Mouse (Mus musculus) gastrocnemius, postnatal 14 days (tissue): Measurements from ENCODE around the gene Stat5b. TPM values are rescaled to one million over a fixed set of nuclear protein-coding genes. Genes with fewer than 3 reads are reported as not detected.

ENCODE experiments used
- DNase-seq: peaks from one replicate; pipeline ENCODE4 v3.0.0; 2021; ENCODE audit warnings: mixed read lengths
- intact Hi-C: fragments of 180-260 bp; cut with DNase I; formaldehyde crosslinking; loops from one replicate; pipeline ENCODE4 v1.15.1; 2025; ENCODE audit warnings: low total_unique reads
- total RNA-seq, 2 experiments: library from RNA; stranded (reverse); gene quantifications; 2 replicates each; pipeline ENCODE4 v1.2.3; 2021

Stat5b gene
- total RNA-seq, 2 experiments from 2014 or later = 100.0 to 110 TPM

DNA sequence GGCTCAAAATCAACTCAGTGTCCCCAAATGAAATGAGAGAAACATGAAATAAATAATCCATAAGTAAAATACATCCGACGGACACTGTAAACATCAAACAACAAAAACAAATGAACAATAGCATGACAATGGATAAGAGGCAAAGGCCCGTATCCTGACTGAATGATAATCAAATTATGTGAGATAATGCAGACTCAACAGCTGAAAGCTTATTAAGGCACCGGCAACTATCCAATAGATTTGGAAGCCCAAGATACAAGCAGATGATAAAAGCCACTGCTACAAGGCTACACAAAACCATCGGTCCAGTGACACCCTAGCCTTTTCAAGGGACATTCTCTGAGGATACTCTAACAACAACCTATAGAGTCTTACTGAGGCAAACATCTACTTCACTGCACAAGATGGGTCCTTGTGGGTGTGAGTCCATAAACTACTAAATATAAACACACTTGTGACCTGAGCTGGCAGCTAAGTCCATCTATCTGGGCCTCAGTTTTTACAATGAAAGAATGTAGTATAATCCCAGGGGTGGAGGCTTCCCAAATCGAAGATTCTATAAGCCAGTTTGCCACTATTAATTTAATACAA, 1.6 kb downstream of the Stat5b start:
- intact Hi-C loops = no loop called here
- DNase-seq = no peak

DNA sequence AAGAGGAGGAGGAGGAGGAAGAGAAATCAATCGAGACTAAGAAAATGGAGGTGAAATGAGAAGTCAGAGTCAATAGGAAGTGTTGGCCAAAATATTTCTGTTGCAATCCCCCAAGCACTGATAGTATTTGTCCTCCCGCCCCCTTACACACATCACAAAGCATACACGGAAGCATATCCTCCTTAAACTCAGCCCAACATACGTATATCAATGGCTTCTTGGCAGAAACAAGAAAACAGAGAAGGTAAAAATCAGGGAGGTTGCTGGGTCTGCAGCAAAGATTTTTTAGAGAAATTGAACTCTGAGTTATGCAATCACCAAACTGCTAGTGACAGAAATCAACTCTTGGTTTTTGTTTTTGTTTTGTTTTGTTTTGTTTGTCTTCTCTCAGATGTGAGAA, 2.4 kb downstream of the Stat5b start:
- intact Hi-C loops = no loop called here

DNA sequence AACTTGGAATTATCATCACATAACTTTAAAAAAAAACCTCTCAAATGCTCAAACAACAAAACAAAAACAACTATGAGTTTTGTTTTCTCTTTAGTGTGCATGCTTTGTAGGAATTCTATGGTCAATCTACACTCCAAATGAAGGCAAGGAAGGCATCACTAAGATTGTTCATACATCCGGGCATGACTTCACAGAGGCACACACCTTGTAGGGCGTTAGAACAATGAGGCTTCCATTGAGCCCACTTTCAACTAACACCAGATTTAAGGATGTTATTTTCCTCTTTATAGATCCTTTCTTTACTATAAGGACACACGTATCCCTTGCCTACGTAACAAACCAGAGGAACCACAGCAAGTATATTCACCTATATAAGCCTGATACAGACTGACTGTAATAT, 3.0 kb downstream of the Stat5b start:
- intact Hi-C loops = no loop called here
- no peak for DNase-seq

More for the DNA sequence above, 2.4 kb downstream of the Stat5b start:
- DNase-seq = no peak

DNA sequence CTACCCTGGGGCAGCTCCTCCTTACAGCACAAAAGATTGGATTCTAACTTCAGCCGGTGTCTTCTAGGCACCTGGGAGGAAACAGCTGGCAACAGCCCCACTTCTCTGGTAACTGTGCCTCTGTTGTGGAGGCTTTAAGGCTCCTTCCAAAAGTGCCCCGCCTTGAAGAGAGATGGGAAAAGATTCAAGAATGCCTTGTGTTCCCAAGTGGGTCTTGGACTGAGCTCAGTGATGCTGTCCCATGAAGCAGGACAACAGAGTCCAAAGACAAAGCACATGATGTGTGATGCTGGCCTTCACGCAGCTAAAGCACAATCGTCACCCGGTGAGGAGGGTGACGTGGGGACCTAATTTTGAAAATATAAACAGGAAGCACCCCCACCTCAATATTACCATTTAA, 4.7 kb downstream of the Stat5b start:
- no peak for DNase-seq
- intact Hi-C loops = no loop called here

DNA sequence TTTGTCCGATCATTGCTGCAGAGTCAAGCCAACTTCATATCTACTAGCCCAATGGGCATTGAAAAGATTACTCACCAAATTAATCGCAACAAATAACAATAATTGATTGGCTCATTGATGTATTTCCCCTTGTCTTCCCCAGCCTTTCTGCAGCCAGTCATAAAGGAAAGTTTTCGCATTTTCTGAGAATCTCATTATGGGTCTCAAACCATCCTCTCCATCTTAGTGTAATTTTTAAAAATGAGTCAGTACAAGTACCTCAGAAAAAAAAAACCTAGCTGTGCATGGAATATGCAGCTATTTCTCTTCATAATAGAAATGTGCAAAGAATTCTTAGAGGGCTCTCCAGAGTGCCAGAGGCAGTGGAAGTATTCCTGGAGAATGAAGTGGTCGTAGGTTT, 6.4 kb downstream of the Stat5b start:
- intact Hi-C loops = no loop called here
- DNase-seq = no peak

DNA sequence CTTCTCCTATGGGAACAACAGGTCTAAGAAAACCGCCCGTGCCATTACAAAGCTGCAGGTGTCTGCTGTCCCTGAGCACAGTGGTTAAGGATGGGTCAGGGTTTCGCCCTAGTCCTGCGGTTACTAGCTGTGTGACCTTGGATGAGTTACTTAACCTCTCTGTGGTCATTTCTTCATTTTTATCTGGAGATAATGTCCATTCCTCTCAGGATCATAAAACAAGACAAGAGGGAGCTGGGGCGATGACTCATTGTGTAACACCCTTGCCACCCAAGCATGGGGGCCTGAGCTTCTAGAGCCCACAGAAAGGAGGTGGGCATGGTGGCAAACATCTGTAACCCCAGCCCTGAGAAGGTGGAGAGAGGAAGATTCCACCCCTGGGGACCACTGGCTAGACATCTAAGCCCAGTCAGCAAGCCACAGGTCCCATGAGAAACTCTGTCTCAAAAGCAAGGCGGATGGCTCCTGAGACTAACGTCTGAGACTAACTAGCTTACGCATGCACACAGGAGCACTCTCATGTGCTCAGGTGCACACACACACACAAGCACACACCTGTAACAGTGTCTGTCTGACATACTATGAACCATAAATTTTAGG, 7.4 kb downstream of the Stat5b start:
- intact Hi-C loops = no loop called here
- DNase-seq = no peak

DNA sequence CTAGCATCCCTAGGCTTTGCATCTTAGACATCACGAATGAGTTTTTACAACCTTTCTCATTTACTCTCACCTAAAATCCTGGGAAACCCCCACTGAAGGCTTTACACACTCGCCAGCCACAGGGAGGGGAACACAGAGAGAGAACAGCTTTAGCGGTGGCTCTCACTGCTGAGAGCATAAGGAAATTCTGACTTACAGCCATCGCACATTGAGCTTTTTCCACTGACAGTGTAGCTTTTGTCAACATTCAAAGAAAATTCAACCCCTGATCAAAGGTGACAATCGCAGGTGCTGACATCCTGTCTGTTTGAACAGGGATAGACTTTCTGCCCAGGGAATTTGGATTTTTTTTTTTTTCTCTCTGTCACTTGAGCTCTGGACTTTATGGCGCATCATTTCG, 8.5 kb downstream of the Stat5b start:
- no peak for DNase-seq
- intact Hi-C loops = no loop called here

DNA sequence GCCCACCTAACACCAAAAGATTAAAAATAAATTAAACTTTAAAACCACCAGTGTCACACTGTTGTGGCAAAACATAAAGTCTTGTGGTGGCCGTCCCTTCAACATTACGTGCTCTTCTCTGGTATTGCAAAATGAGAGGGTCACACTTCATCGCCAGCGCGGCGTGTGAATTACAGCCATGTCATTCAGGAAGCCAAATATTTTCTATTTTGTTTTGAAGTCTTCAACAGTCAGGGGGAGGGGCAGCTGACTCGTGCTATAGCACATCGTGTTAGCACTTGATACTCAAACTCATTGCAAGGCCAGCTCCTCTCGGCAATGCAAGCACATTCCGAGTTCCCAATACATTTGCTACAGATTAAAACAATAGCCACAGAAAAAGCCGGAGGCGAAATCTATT, 9.7 kb downstream of the Stat5b start:
- intact Hi-C loops = no loop called here
- DNase-seq = no peak

DNA sequence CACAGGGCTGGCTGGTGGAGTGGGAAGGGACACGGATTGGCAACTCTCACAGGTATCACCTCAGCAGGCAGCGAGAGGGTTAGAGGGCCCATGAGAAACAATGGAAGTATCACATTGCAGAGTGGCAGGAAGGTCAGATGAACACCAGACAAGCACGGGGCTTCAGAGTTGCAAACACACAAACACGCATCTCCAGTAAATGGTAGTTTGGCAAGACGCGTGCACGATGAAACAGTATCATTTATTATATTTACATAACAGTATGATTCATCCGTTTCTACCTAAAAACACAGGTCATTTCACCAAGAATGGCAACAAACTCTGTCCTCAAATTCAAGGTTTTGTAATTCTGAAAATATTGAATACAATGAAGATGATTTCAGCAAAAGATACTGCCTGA, 11.0 kb downstream of the Stat5b start:
- intact Hi-C loops = no loop called here
- no peak for DNase-seq

DNA sequence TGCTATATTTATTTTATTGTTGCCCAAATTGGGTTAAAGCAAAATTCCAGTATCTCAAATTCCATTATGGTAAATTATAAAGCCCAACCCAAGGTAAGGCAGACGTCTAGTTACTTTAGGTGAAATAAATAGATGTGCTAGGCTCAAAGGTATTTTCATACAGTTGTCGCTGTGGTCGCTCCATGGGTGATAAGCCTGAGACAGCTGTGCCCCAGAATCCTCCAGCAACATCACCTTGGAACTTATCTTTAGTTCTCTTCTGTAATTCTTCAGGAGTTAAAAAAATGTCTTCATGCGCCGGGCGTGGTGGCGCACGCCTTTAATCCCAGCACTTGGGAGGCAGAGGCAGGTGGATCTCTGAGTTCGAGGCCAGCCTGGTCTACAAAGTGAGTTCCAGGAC, 11.6 kb downstream of the Stat5b start:
- DNase-seq = no peak
- intact Hi-C loops = no loop called here

DNA sequence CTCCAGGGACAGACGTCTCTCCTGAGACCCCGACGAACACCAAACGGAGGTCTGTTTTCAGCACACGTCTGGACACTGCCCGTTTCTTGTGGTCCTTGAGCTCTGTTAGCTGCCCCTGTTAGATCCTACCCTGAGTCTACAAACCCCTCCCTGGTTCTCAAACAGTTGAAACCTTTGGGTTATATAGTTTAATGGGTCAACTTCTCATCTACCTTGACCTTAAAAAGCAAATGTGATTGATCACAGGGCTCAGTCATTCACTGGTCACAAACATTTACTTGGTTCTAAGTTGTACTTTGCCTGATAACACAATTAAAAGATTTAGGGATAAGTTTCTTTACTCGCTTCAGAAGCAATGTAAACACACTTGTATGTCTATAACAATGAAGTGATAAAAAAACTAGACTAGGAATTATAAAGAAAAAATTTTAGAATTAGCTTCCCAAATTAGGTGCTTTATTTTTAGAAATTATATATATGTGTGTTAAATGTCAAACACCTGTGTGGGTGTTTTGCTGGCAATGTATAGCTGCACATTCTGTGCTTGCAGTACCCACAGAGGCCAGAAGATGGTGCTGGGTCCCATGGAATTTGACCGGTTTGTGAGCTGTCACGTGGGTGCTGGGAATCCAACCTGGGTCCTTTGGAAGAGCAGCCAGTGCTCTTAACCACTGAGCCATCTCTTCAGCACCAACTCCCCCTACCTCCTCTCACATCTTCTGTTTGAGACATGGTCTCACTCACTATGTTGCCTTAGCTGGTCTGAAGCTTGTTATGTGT, 13.4 kb downstream of the Stat5b start:
- no peak for DNase-seq
- intact Hi-C loops = no loop called here

DNA sequence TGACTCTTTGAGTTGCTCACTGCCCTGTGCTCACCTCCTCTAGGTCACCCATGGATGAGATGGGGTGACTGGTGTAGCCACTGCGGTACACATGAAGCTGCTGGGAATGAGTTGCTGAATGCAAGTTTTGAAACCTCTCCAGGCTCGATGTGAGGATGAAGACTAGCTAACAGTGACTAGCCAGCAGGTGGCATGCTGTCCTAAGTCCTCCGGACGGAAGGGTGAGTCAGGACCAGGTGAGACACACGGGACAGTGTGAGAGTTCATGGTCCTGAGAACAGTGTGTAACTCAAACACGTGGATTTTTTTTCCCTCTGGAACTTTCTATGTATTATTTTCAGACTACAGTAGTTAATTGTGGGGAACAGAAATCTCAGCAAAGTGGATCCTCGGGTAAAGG, 17.1 kb downstream of the Stat5b start:
- DNase-seq = no peak
- intact Hi-C loops = no loop called here

DNA sequence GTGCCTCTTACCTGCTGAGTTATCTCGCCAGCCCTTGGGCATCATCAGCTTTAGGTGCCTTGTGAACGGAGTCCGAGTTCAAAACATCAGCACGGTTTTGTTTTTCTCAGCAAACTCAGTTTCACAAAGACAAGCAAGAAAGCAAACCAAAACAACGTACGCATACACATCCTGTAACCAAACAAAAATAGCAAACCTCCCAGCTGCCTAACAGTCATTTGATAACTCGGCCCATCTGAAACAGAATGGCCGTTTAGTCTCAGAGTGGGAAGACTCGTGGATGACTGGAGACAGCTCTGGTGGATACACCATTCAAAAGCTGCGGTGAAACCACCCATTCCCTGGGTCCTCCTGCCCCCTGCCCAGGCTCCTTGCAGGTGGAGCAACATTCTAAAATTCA, 19.1 kb downstream of the Stat5b start:
- intact Hi-C loops = no loop called here

DNA sequence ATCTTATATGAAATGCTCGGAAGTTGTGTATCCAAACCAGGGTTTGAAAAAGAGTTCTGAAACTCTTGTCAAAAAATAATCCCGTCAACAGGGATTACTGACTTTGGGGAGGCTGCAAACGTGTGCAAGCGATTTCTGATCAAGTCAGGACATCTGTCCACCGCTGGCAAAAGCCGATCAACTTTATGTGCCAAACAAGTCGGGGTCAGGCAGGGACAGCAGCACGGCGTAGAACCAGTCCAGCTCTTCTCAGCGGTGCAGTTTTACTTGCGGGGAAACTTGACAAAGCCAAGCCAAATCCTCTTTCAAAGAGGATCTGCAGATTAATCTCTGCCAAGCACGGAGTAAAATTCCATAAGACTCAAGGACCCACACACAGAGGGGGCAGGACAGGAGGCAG, 20.8 kb downstream of the Stat5b start:
- peak; percentile 71 for DNase-seq
- intact Hi-C loops = no loop called here

More for the DNA sequence above, 19.1 kb downstream of the Stat5b start:
- no peak for DNase-seq

DNA sequence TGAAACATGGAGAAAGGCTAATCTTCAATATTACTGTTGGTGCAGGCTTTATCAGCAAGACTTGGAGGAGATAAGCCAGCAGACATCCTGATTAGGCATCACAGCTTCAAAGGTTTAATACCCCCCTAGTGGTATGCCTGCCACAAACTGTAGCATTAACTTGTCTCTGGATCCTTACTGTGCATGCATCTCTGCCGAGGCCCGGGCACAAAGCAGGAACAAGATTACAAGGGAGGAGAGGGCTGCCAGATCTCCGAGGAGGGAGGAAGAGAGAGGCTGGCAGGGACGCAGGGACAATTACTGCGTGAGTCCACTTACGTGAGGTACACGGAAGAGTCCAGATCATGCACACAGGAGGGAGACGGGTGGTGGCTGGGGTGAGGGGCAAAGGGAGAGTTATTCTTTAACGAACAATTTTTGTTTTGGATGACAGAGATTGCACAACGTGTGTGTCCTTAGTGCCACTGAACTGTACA, 21.8 kb downstream of the Stat5b start:
- DNase-seq = peak; percentile 29
- intact Hi-C loops = no loop called here

DNA sequence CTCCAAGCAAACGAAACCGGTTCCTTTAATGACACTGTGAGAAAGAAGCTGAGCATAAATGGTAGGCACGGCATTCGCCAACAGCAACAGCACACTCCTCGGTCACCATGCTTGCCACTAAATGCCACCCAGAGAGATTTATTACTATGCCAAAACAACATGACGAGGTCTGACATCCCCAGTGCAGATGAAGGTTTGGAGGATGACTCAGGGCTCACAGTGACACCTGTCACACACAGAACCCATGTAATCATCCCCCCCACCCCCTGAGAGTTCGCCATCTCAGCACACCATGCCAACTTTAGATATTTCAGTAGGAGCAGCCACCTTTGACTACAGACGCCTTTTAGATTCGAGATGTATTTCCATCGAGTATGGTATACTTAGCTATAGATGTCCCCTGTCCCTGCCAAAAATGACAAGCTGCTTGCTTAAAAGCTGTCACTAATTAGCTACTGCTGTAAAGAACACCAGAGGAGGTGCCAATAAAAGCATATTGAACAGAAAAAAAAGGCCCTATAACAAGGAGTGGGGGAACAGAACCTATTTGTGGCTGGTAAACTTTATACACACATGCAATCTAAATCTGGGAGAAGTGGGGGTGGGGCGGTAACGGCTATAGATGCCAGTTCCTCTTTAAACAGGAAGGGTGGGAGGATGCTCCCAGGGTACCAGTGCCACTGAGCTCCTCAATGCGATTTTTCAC, 24.2 kb downstream of the Stat5b start:
- no peak for DNase-seq
- intact Hi-C loops = no loop called here

DNA sequence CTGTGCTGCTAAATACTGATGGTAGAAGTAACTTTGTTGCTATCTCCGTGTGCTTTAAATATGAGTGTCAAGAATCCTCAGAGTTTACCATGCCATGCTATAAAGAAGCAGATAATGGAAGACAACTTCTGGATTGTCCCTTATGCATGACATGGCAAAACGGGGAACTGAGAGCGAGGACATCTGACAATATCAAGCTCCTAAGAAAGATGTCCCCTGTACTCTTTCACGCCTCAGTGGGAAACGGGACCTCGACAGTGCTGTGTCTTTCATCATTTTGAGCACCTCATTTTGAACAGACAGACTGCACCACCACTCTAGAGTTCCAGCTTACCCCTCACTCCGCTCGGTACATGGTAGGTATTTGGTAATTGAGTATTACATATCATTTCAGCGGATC, 25.1 kb downstream of the Stat5b start:
- intact Hi-C loops = no loop called here
- no peak for DNase-seq

DNA sequence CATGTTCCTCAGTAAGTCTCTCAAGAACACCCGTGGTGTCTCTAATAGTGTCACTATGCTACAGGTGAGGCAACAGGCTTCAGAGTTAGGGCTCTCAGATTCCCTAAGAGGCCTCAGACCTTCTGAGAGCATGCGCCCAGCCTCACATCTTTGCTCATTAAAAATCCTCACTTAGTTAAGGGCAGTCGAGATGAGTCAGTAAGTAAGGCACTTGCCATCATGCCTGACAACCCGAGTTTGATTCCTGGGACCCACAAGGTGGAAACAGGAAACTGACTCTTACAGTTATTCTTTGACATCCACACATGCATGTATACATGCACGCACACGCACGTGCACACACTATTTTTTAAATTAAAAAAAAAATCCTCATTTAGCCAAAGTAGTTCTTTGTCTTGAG, 26.0 kb downstream of the Stat5b start:
- intact Hi-C loops = no loop called here
- DNase-seq = no peak

DNA sequence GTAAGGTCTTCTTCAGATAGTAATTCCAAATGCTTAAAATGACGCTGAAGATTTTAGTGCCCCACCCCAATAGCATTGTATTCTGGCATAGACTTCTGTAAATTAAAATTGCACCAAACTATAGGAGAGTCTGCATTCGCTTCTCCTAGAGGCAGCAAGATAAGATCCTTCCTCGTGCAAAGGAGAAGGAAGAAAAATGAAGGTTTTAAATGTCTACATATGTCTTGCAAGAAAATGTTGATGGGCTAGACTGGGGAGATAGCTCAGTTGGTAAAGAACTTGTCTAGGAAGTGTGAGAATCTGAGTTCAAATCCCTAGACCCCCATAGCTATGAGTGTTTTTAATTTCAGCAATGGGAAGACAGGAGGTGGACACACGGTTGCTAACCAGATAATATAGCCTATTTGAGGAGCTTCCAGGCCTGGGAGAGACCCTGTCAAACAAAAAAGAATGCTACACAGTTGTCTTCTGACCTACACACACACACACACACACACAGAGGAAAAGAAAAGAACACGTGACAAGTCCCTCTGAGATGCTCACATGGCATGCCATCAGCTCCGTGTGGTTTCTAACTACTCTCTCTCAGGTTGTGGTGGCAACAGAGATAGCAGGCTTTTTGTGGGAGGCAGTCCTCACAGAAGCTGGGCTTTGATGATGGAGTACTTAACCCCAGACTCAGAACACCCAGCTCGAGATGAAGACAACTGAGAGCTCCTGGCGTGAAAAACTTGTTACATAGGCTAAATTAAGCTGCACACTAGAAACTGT, 26.8 kb downstream of the Stat5b start:
- DNase-seq = no peak
- intact Hi-C loops = no loop called here

DNA sequence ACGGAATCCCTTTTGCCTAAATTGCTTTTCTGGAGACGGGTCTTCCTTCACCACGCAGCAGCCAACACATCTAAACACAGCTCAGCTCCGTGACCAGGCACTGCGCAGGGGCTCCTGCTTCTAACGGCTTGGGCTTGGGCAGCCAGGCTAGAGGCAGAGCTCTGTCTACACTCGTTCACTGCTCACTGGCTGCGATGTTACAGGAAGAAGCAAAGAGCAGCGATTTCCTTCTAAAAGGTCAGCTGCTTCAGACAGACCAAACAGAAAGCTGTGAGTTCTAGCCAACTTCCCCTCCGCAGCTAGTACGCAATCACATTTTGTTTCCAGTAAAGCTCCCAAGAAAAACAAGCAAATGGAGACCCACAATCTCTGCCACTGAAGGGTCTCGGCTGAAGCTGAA, 28.2 kb downstream of the Stat5b start:
- DNase-seq = peak; percentile 57
- intact Hi-C loops = no loop called here
